Mouse (Mus musculus): ENCODE measurements around the gene Gm10719.
"Not testable (repeated sequence)": the region's sequence is repeated elsewhere in the genome, so short reads cannot be mapped to it uniquely, and the experiment has no call there.

DNA sequence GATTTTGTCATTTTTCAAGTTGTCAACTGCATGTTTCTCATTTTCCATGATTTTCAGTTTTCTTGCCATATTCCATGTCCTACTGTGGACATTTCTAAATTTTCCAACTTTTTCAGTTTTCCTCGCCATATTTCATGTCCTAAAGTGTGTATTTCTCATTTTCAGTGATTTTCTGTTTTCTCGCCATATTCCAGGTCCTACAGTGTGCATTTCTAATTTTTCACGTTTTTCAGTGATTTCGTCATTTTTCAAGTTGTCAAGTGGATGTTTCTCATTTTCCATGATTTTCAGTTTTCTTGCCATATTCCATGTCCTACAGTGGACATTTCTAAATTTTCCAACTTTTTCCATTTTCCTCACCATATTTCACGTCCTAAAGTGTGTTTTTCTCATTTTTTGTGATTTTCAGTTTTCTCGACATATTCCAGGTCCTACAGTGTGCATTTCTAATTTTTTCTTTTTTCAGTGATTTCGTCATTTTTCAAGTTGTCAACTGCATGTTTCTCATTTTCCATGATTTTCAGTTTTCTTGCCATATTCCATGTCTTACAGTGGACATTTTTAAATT is 5.1 kb upstream of the Gm10719 start:
- not testable (repeated sequence) for TF ChIP-seq CTCF (IDR thresholded peaks at IDR 0.05; ENCODE audit: borderline replicate concordance, insufficient read depth, low read length); POLR2A (IDR thresholded peaks at IDR 0.05; ENCODE audit: low read depth, low read length)

Measured in embryonic fibroblast, embryonic 13.5 days (primary cell).